Mouse (Mus musculus): ENCODE measurements around the gene Dhrs7b.

GRCm38 (mm10) chr11:60800892-60801291 is 29.5 kb upstream of the Dhrs7b start:
- TF ChIP-seq CTCF (IDR thresholded peaks at IDR 0.05; ENCODE audit: low read depth), result no peak
- no peak for TF ChIP-seq EP300 (IDR thresholded peaks at IDR 0.05; ENCODE audit: low read depth)

All from heart, postnatal 0 days (tissue).